Mouse (Mus musculus) midbrain, embryonic 12.5 days (tissue): ENCODE data around the gene Dntt. TPM values are rescaled to one million over a fixed set of nuclear protein-coding genes. Genes with fewer than 3 reads are reported as not detected.

ENCODE experiments used
- ATAC-seq: fragments of 200-750 bp; cut with Nextera tagmentation; 2 replicates; pipeline ENCODE4 v1.8.0; 2017; ENCODE audit warnings: low read depth, moderate TSS enrichment, moderate library complexity; ENCODE audit not compliant: low FRiP score
- H3K27ac ChIP-seq: fragments of 300-500 bp; sonication (generic); replicated peaks from 2 replicates; pipeline ENCODE4 v1.5.1; 2016; ENCODE audit warnings: mild to moderate bottlenecking
- H3K27me3 ChIP-seq: fragments of 300-500 bp; sonication (generic); 2 replicates; pipeline ENCODE4 v1.6.1; 2016; ENCODE audit warnings: mild to moderate bottlenecking
- H3K36me3 ChIP-seq: fragments of 300-500 bp; sonication (generic); 2 replicates; pipeline ENCODE4 v1.6.1; 2016
- H3K4me1 ChIP-seq: fragments of 300-500 bp; sonication (generic); 2 replicates; pipeline ENCODE4 v1.6.1; 2016
- H3K4me2 ChIP-seq: fragments of 300-500 bp; sonication (generic); replicated peaks from 2 replicates; pipeline ENCODE4 v1.6.1; 2016; ENCODE audit warnings: mild to moderate bottlenecking, moderate library complexity
- H3K4me3 ChIP-seq: fragments of 300-500 bp; sonication (generic); 2 replicates; pipeline ENCODE4 v1.5.1; 2016; ENCODE audit warnings: mild to moderate bottlenecking
- H3K9ac ChIP-seq: fragments of 300-500 bp; sonication (generic); replicated peaks from 2 replicates; pipeline ENCODE4 v1.6.1; 2016; ENCODE audit warnings: mild to moderate bottlenecking, moderate library complexity
- H3K9me3 ChIP-seq: fragments of 300-500 bp; sonication (generic); 2 replicates; pipeline ENCODE4 v1.6.1; 2016; ENCODE audit warnings: mild to moderate bottlenecking
- WGBS: fragments of 180-500 bp; shearing (Covaris S2); methylation state at CpG from one replicate; pipeline ENCODE4 v1.1.7; 2016; 5-methylcytosine and 5-hydroxymethylcytosine counted together
- polyA plus RNA-seq: library from polyadenylated mRNA; unstranded; fragments of >200 nt; fragmentation: Nextera tagmentation; extraction: Ambion mirVana; gene quantifications from 2 replicates; pipeline ENCODE4 v1.2.1, GENCODE M21; 2016

The Dntt gene
- polyA plus RNA-seq, 1 experiment from 2014 or later: 0.09 TPM

GRCm38 (mm10) chr19:41083646-41084045, 54.6 kb downstream of the Dntt start:
- Histone ChIP-seq H3K27ac (no peak overlapping the region), H3K9ac (no peak overlapping the region), H3K9me3 (no peaks in the 10 kb centered on the region), H3K4me3 (no peak overlapping the region), H3K27me3 (peaks cover 49% of the 10 kb centered on the region), H3K36me3 (no peaks in the 10 kb centered on the region), H3K4me2 (no peak overlapping the region), H3K4me1 (peaks cover 14% of the 10 kb centered on the region)
- 94% methylated on average over 14 of the region's 14 CpGs for WGBS
- no peak for ATAC-seq

GRCm38 (mm10) chr19:41086289-41086688, 57.2 kb downstream of the Dntt start:
- Histone ChIP-seq H3K9me3 (no peaks in the 10 kb centered on the region), H3K36me3 (no peaks in the 10 kb centered on the region), H3K27ac (no peak overlapping the region), H3K4me3 (no peak overlapping the region), H3K27me3 (peaks cover 66% of the 10 kb centered on the region), H3K4me2 (no peak overlapping the region), H3K9ac (no peak overlapping the region), H3K4me1 (peaks cover 10% of the 10 kb centered on the region)
- WGBS: 88% methylated on average over 6 of the region's 6 CpGs
- no peak for ATAC-seq

GRCm38 (mm10) chr19:41086700-41087099, 57.6 kb downstream of the Dntt start:
- H3K27ac ChIP-seq: no peak overlapping the region
- no peak overlapping the region for H3K9ac ChIP-seq
- peaks cover 6% of the 10 kb centered on the region for H3K4me1 ChIP-seq
- WGBS: 10% methylated on average over 2 of the region's 2 CpGs
- H3K9me3 ChIP-seq: no peaks in the 10 kb centered on the region
- no peak overlapping the region for H3K4me3 ChIP-seq
- no peaks in the 10 kb centered on the region for H3K36me3 ChIP-seq
- peaks cover 66% of the 10 kb centered on the region for H3K27me3 ChIP-seq
- peak; percentile 53; the same call in 1 of the 2 replicates for ATAC-seq
- H3K4me2 ChIP-seq: no peak overlapping the region

GRCm38 (mm10) chr19:41087901-41088300, 58.8 kb downstream of the Dntt start:
- Histone ChIP-seq H3K27me3 (peaks cover 74% of the 10 kb centered on the region), H3K4me3 (no peak overlapping the region), H3K9ac (no peak overlapping the region), H3K9me3 (no peaks in the 10 kb centered on the region), H3K36me3 (no peaks in the 10 kb centered on the region), H3K27ac (no peak overlapping the region), H3K4me1 (no peaks in the 10 kb centered on the region), H3K4me2 (no peak overlapping the region)
- 72% methylated on average over 4 of the region's 4 CpGs for WGBS
- ATAC-seq: no peak

GRCm38 (mm10) chr19:41088491-41088890, 59.4 kb downstream of the Dntt start:
- 38% methylated on average over 18 of the region's 18 CpGs for WGBS
- Histone ChIP-seq H3K4me1 (no peaks in the 10 kb centered on the region), H3K9me3 (no peaks in the 10 kb centered on the region), H3K4me2 (peak overlapping the region; percentile 23; the same call in 1 of the 2 replicates), H3K4me3 (no peak overlapping the region), H3K27me3 (peaks cover 72% of the 10 kb centered on the region), H3K36me3 (no peaks in the 10 kb centered on the region), H3K27ac (no peak overlapping the region), H3K9ac (no peak overlapping the region)
- no peak for ATAC-seq

- WGBS: 8% methylated on average over 5 of the region's 5 CpGs
- H3K4me1 ChIP-seq: no peaks in the 10 kb centered on the region
- H3K27ac ChIP-seq: no peak overlapping the region
- no peaks in the 10 kb centered on the region for H3K9me3 ChIP-seq
- peaks cover 68% of the 10 kb centered on the region for H3K27me3 ChIP-seq
- H3K9ac ChIP-seq: no peak overlapping the region
- no peak overlapping the region for H3K4me3 ChIP-seq
- no peak overlapping the region for H3K4me2 ChIP-seq
- no peak for ATAC-seq
- no peaks in the 10 kb centered on the region for H3K36me3 ChIP-seq
Observed at GRCm38 (mm10) chr19:41089833-41090232, 60.8 kb downstream of the Dntt start.

GRCm38 (mm10) chr19:41091901-41092300, 62.8 kb downstream of the Dntt start:
- Histone ChIP-seq H3K4me3 (no peak overlapping the region), H3K4me1 (no peaks in the 10 kb centered on the region), H3K4me2 (no peak overlapping the region), H3K27me3 (peaks cover 75% of the 10 kb centered on the region), H3K9ac (no peak overlapping the region), H3K36me3 (no peaks in the 10 kb centered on the region), H3K9me3 (no peaks in the 10 kb centered on the region), H3K27ac (no peak overlapping the region)
- 89% methylated on average over 2 of the region's 2 CpGs for WGBS
- no peak for ATAC-seq

GRCm38 (mm10) chr19:41097038-41097437, 68.0 kb downstream of the Dntt start:
- H3K4me3 ChIP-seq: no peak overlapping the region
- H3K9ac ChIP-seq: no peak overlapping the region
- 44% methylated on average over 4 of the region's 4 CpGs for WGBS
- no peaks in the 10 kb centered on the region for H3K36me3 ChIP-seq
- 0 out of 2 replicates have a peak, but pooled peaks cover 4% of the 10 kb centered on the region for H3K4me1 ChIP-seq
- no peak overlapping the region for H3K27ac ChIP-seq
- H3K9me3 ChIP-seq: no peaks in the 10 kb centered on the region
- no peak for ATAC-seq
- no peak overlapping the region for H3K4me2 ChIP-seq
- peaks cover 64% of the 10 kb centered on the region for H3K27me3 ChIP-seq

- Histone ChIP-seq H3K9me3 (no peaks in the 10 kb centered on the region), H3K4me3 (no peak overlapping the region), H3K27me3 (peaks cover 69% of the 10 kb centered on the region), H3K27ac (no peak overlapping the region), H3K4me1 (0 out of 2 replicates have a peak, but pooled peaks cover 4% of the 10 kb centered on the region), H3K4me2 (no peak overlapping the region), H3K36me3 (no peaks in the 10 kb centered on the region), H3K9ac (no peak overlapping the region)
- ATAC-seq: no peak
- WGBS: 94% methylated on average over 7 of the region's 7 CpGs
Observed at GRCm38 (mm10) chr19:41100863-41101262, 71.8 kb downstream of the Dntt start.

- H3K36me3 ChIP-seq: no peaks in the 10 kb centered on the region
- no peak overlapping the region for H3K9ac ChIP-seq
- H3K4me2 ChIP-seq: no peak overlapping the region
- ATAC-seq: no peak
- peaks cover 69% of the 10 kb centered on the region for H3K27me3 ChIP-seq
- H3K4me1 ChIP-seq: 0 out of 2 replicates have a peak, but pooled peaks cover 4% of the 10 kb centered on the region
- H3K27ac ChIP-seq: no peak overlapping the region
- H3K9me3 ChIP-seq: no peaks in the 10 kb centered on the region
- no peak overlapping the region for H3K4me3 ChIP-seq
- 80% methylated on average over 8 of the region's 8 CpGs for WGBS
Observed at GRCm38 (mm10) chr19:41101390-41101789, 72.3 kb downstream of the Dntt start.

GRCm38 (mm10) chr19:41104922-41105321, 75.8 kb downstream of the Dntt start:
- Histone ChIP-seq H3K9ac (no peak overlapping the region), H3K27ac (no peak overlapping the region), H3K4me1 (peaks cover 14% of the 10 kb centered on the region), H3K27me3 (peaks cover 85% of the 10 kb centered on the region), H3K4me3 (no peak overlapping the region), H3K9me3 (no peaks in the 10 kb centered on the region), H3K36me3 (no peaks in the 10 kb centered on the region), H3K4me2 (no peak overlapping the region)
- ATAC-seq: no peak
- WGBS: 43% methylated on average over 8 of the region's 8 CpGs

- Histone ChIP-seq H3K4me2 (no peak overlapping the region), H3K27me3 (peaks cover 90% of the 10 kb centered on the region), H3K27ac (no peak overlapping the region), H3K36me3 (no peaks in the 10 kb centered on the region), H3K4me1 (peaks cover 22% of the 10 kb centered on the region), H3K9ac (no peak overlapping the region), H3K4me3 (no peak overlapping the region), H3K9me3 (no peaks in the 10 kb centered on the region)
- no peak for ATAC-seq
- WGBS: 71% methylated on average over 8 of the region's 8 CpGs
Observed at GRCm38 (mm10) chr19:41107530-41107929, 78.5 kb downstream of the Dntt start.

- ATAC-seq: no peak
- Histone ChIP-seq H3K9me3 (no peaks in the 10 kb centered on the region), H3K4me1 (peaks cover 32% of the 10 kb centered on the region), H3K27me3 (peaks cover 90% of the 10 kb centered on the region), H3K27ac (no peak overlapping the region), H3K4me2 (no peak overlapping the region), H3K9ac (no peak overlapping the region), H3K4me3 (no peak overlapping the region), H3K36me3 (no peaks in the 10 kb centered on the region)
- WGBS: 86% methylated on average over 7 of the region's 7 CpGs
Observed at GRCm38 (mm10) chr19:41108666-41109065, 79.6 kb downstream of the Dntt start.
